Mouse (Mus musculus) layer of hippocampus, adult 18-20 months (tissue): ENCODE measurements around the gene Tenm2. TPM values are rescaled to one million over a fixed set of nuclear protein-coding genes. Genes with fewer than 3 reads are reported as not detected.

Experiments used
- DNase-seq, 2 experiments: peaks; one replicate each; pipeline ENCODE4 v3.0.0; 2022; ENCODE audit warnings: low spot score in 2 of 2
- total RNA-seq, 2 experiments: library from RNA; stranded (reverse); gene quantifications; 2 replicates each; pipeline ENCODE4 v1.2.3; 2021

Tenm2 gene
- total RNA-seq, 2 experiments from 2014 or later = 139 to 145 TPM

DNA sequence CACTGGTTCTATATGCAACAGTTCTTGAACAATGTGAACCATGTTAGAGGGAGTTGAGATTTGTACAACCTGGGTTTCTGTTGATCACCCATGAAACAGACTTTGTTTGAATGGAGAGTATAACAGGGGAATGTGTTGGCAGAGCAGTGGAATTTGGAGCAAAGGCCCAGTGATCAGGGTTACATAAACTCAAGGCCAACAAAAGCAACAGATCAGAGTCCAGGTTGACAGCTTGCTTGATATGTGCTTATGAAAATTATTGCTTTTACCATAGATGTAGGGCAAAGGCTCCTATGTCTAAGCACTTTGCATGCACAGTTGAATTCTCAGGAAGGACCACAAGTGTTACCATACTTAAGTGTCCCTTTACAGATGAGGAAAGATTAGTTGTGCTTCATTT is 603.6 kb downstream of the Tenm2 start:
- DNase-seq = no peak

- no peak for DNase-seq
Measured at GRCm38 (mm10) chr11:36613807-36614206, 622.0 kb downstream of the Tenm2 start.

- DNase-seq = no peak
Measured at GRCm38 (mm10) chr11:36604815-36605382, 630.9 kb downstream of the Tenm2 start.

GRCm38 (mm10) chr11:36604272-36604671 is 631.5 kb downstream of the Tenm2 start:
- DNase-seq = no peak

- DNase-seq = no peak
Measured at GRCm38 (mm10) chr11:36592471-36592870, 643.3 kb downstream of the Tenm2 start.

GRCm38 (mm10) chr11:36566146-36566545 is 669.6 kb downstream of the Tenm2 start:
- DNase-seq = peak; percentile 81 to 90

DNA sequence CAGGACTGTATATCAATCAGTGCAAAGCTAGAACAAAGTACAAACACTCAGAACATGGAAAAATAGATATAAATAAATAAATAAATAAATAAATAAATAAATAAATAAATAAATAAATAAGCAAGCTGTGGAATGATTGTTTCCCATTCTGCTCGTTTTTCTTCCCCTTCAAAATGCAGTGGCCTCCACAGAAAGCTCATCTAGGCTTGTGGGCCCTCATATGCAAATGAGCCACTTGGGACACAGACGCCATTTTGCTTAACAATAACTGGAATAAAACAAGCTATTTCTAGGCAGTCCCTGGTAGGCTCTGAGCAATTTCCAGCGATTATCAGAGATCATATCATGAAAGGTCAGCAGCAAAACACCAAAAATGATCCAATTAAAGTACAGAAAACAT is 672.9 kb downstream of the Tenm2 start:
- DNase-seq = no peak

GRCm38 (mm10) chr11:36560785-36561548 is 674.8 kb downstream of the Tenm2 start:
- DNase-seq = peak in 1 of 2 experiments; percentile 56

- no peak for DNase-seq
Measured at GRCm38 (mm10) chr11:36557316-36557715, 678.4 kb downstream of the Tenm2 start.

- DNase-seq = no peak
Measured at GRCm38 (mm10) chr11:36553286-36553685, 682.5 kb downstream of the Tenm2 start.

DNA sequence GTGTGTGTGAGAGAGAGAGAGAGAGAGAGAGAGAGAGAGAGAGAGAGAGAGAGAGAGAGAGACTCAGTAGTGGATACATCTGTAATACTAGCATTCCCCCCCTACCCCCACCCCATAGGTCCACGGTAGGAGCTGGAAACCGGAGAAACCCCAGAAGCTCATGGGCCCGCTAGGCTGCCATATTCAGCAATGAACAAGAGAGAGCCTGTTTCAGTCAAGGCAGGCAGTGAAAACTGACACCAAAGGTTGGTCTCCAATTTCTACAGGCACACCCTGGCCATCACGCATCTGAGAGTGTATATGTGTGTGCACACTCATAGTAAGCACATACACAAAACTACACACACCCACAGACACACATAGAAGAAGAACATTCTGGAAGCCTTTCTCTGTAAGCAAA is 685.1 kb downstream of the Tenm2 start:
- DNase-seq = no peak

GRCm38 (mm10) chr11:36549398-36550139 is 686.2 kb downstream of the Tenm2 start:
- peak in 1 of 2 experiments; percentile 53 for DNase-seq

GRCm38 (mm10) chr11:36548139-36548538 is 687.6 kb downstream of the Tenm2 start:
- no peak for DNase-seq

GRCm38 (mm10) chr11:36538144-36538543 is 697.6 kb downstream of the Tenm2 start:
- no peak for DNase-seq

DNA sequence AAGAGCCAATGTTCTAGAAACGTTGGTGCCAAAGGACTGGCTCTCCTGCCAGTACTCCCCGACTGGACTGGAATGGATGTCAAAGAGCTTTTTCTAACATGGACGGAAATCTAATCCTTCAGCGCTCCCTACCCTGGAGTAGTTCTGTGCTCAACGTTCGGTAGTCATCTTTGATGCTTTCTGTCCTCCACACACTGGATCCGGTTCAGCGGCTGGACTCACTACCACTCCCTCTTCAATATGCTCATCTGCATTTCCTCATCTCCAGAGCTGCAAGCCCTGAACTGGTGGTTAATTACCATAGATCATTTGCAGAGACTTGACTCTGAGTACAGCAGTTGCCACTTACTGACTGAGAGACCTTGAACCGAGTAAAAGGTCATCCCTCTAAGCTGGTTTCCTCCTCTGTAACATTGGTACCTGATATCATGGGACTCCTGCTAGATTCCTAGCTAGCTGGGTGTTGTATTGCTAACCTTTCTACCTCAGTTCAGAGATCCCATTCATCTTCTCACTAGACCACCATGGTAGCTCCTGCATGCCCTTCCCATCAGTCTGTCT is 698.1 kb downstream of the Tenm2 start:
- no peak for DNase-seq

DNA sequence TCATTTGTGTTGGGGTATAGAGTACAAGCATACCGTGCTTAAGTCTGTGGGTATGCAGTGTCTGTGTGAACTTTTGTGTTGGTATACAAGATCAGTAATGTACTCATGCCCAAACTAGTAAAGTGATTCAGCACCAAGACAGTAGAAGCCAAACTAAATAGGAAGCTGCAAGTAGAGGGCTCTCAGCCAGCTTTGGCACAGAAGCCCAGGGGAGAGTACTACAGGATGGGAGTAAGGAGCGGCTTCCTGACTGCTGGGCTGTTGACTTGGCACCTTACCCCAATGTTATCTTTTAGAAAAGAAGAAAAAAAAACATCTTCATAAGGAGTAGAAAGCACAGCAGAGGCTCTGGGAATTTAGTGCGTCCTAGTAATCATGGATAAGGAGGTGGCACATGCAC is 700.2 kb downstream of the Tenm2 start:
- no peak for DNase-seq

GRCm38 (mm10) chr11:36531614-36532013 is 704.1 kb downstream of the Tenm2 start:
- no peak for DNase-seq

DNA sequence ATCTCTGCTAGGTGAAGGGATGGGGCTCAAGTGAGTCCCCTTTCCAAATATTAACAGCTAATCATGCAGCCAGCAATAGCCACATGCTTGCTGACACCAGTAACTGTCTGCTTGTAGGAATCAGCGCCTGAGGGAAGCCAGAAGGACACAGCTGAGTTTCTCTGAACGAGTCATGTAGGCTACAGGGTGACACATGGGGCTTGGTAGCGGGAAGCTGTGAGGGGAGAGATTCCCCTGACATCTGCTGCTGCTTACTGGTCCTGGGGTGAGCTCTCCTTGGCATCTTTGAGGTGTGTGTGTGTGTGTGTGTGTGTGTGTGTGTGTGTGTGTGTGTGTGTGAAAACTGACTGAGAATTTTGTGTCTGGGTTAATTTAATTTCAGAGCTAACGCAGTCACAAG is 708.3 kb downstream of the Tenm2 start:
- no peak for DNase-seq

- peak; percentile 77 to 94 for DNase-seq
Measured at GRCm38 (mm10) chr11:36526381-36526780, 709.4 kb downstream of the Tenm2 start.

DNA sequence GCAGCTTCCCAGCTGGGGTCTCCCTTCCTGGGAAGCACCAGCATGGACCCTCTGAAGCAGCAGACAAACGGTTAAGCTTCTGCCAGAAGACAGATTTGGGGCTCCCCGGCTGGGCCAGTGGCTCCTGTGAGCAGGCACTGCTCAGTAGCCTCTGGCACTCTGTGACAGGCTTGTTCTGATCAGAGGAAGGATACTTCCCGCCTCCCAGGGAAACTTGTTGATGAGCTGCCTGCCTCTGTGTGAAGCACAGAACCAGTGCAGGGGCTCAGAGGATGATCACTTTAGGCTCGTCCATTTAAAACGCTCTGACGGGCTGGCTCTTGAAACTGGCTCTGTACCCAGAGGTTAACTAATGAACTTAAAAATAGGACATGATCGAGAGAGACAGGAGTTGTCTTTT is 723.3 kb downstream of the Tenm2 start:
- DNase-seq = no peak

- DNase-seq = peak in 1 of 2 experiments; percentile 56
Measured at GRCm38 (mm10) chr11:36508312-36508711, 727.5 kb downstream of the Tenm2 start.
